Mouse (Mus musculus): ENCODE results near the gene Chrna3. TPM values are rescaled to one million over a fixed set of nuclear protein-coding genes. Genes with fewer than 3 reads are reported as not detected.

Chrna3 gene
- polyA plus RNA-seq, 1 experiment from 2014 or later: not detected

DNA sequence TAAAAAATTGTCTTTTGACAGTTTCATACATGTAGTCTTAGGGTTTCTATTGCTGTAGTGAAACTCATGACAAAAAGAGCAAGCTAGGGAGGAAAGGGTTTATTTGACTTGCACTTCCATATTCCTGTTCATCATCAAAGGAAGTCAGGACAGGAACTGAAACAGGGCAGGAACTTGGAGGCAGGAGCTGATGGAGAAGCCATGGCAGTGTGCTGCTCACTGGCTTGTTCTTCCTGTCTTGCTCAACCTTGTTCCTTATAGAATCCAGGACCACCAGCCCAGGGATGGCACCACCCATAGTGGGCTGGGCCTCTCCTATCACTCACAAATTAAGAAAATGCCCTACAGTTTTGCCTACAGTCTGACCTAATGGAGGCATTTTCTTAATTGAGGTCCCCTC lies 62.7 kb downstream of the Chrna3 start:
- H3K27ac ChIP-seq: no peak overlapping the region

GRCm38 (mm10) chr9:54961059-54961458 lies 65.3 kb downstream of the Chrna3 start:
- H3K36me3 ChIP-seq (ENCODE audit: inconsistent target): peaks cover 33% of the 10 kb centered on the region

More for the DNA sequence above, 62.7 kb downstream of the Chrna3 start:
- no peaks in the 10 kb centered on the region for H3K79me2 ChIP-seq (ENCODE audit: inconsistent target)
- H3K36me3 ChIP-seq (ENCODE audit: inconsistent target): peaks cover 9% of the 10 kb centered on the region; the same call in 1 of the 2 replicates
- no peak overlapping the region for H3K4me3 ChIP-seq (ENCODE audit: inconsistent target)

More at GRCm38 (mm10) chr9:54961059-54961458, 65.3 kb downstream of the Chrna3 start:
- Histone ChIP-seq H3K27ac (no peak overlapping the region), H3K4me3 (ENCODE audit: inconsistent target) (no peak overlapping the region), H3K79me2 (ENCODE audit: inconsistent target) (no peaks in the 10 kb centered on the region)
- WGBS (ENCODE audit: missing documents): 22% methylated on average over 4 of the region's 4 CpGs

Other genes starting within 250 kb of the Chrna3 start
- 14.5 to 26.7 TPM (median 24.9 TPM) in 3 replicates for gene Ireb2, start 162.8 kb downstream of the Chrna3 start, polyA plus RNA-seq (2018)
- gene Hykk, start 109.3 kb downstream of the Chrna3 start, polyA plus RNA-seq (2018): 0.05 to 0.30 TPM (median 0.21 TPM) in 3 replicates
- 158 to 208 TPM (median 197 TPM) in 3 replicates for gene Psma4, start 75.8 kb downstream of the Chrna3 start, polyA plus RNA-seq (2018)
- not detected in 3 replicates for gene AY074887, start 75.6 kb downstream of the Chrna3 start, polyA plus RNA-seq (2018)
- gene Chrna5, start 45.7 kb downstream of the Chrna3 start, polyA plus RNA-seq (2018): not detected in 3 replicates
- gene Chrnb4, start 22.2 kb upstream of the Chrna3 start, polyA plus RNA-seq (2018): not detected in 3 replicates
- 35.8 to 55.3 TPM (median 43.9 TPM) in 3 replicates for gene Ube2q2, start 122.3 kb upstream of the Chrna3 start, polyA plus RNA-seq (2018)
- 38.0 to 41.7 TPM (median 41.3 TPM) in 3 replicates for gene Fbxo22, start 182.4 kb upstream of the Chrna3 start, polyA plus RNA-seq (2018)